Mouse (Mus musculus): Measurements from ENCODE around the gene Zfp385a.

The Zfp385a gene

GRCm38 (mm10) chr15:103305070-103305678, 34.7 kb downstream of the Zfp385a start:
- Histone ChIP-seq H3K27me3 (ENCODE audit: insufficient read depth, low read length) (peaks cover 74% of the 10 kb centered on the region), H3K4me3 (replicated peaks; ENCODE audit: low read length) (peak overlapping the region; percentile 79), H3K9me3 (ENCODE audit: low read length) (no peaks in the 10 kb centered on the region), H3K4me1 (replicated peaks; ENCODE audit: low read depth, low read length) (peaks cover 82% of the 10 kb centered on the region), H3K36me3 (ENCODE audit: insufficient read depth, low read length) (peaks cover 3% of the 10 kb centered on the region; the same call in 1 of the 2 replicates)
- no peak for TF ChIP-seq CTCF (conservative IDR thresholded peaks at IDR 0.05; ENCODE audit: low read length)
- TF ChIP-seq NANOG (IDR thresholded peaks at IDR 0.05; ENCODE audit: borderline replicate concordance, low read length): peak; percentile 84
- TF ChIP-seq POU5F1 (IDR thresholded peaks at IDR 0.05; ENCODE audit: borderline replicate concordance, low read length): no peak

- H3K36me3 ChIP-seq (ENCODE audit: insufficient read depth, low read length): peaks cover 5% of the 10 kb centered on the region; the same call in 1 of the 2 replicates
- peak overlapping the region; percentile 79 for H3K4me3 ChIP-seq (replicated peaks; ENCODE audit: low read length)
- TF ChIP-seq CTCF (conservative IDR thresholded peaks at IDR 0.05; ENCODE audit: low read length) (no peak), NANOG (IDR thresholded peaks at IDR 0.05; ENCODE audit: borderline replicate concordance, low read length) (no peak), POU5F1 (IDR thresholded peaks at IDR 0.05; ENCODE audit: borderline replicate concordance, low read length) (no peak)
- peaks cover 88% of the 10 kb centered on the region for H3K4me1 ChIP-seq (replicated peaks; ENCODE audit: low read depth, low read length)
- no peaks in the 10 kb centered on the region for H3K9me3 ChIP-seq (ENCODE audit: low read length)
- peaks cover 68% of the 10 kb centered on the region for H3K27me3 ChIP-seq (ENCODE audit: insufficient read depth, low read length)
Observed at GRCm38 (mm10) chr15:103304616-103304969, 35.3 kb downstream of the Zfp385a start.

- Histone ChIP-seq H3K4me1 (replicated peaks; ENCODE audit: low read depth, low read length) (peaks cover 89% of the 10 kb centered on the region), H3K9me3 (ENCODE audit: low read length) (no peaks in the 10 kb centered on the region), H3K36me3 (ENCODE audit: insufficient read depth, low read length) (peaks cover 10% of the 10 kb centered on the region), H3K27me3 (ENCODE audit: insufficient read depth, low read length) (peaks cover 63% of the 10 kb centered on the region), H3K4me3 (replicated peaks; ENCODE audit: low read length) (peak overlapping the region; percentile 79)
- no peak for TF ChIP-seq CTCF (conservative IDR thresholded peaks at IDR 0.05; ENCODE audit: low read length)
- no peak for TF ChIP-seq NANOG (IDR thresholded peaks at IDR 0.05; ENCODE audit: borderline replicate concordance, low read length)
- no peak for TF ChIP-seq POU5F1 (IDR thresholded peaks at IDR 0.05; ENCODE audit: borderline replicate concordance, low read length)
Observed at GRCm38 (mm10) chr15:103303916-103304615, 35.8 kb downstream of the Zfp385a start.

- H3K36me3 ChIP-seq (ENCODE audit: insufficient read depth, low read length): peaks cover 26% of the 10 kb centered on the region
- H3K4me1 ChIP-seq (replicated peaks; ENCODE audit: low read depth, low read length): peaks cover 89% of the 10 kb centered on the region
- no peaks in the 10 kb centered on the region for H3K9me3 ChIP-seq (ENCODE audit: low read length)
- TF ChIP-seq NANOG (IDR thresholded peaks at IDR 0.05; ENCODE audit: borderline replicate concordance, low read length) (no peak), POU5F1 (IDR thresholded peaks at IDR 0.05; ENCODE audit: borderline replicate concordance, low read length) (no peak), CTCF (conservative IDR thresholded peaks at IDR 0.05; ENCODE audit: low read length) (no peak)
- no peak overlapping the region for H3K4me3 ChIP-seq (replicated peaks; ENCODE audit: low read length)
- peaks cover 47% of the 10 kb centered on the region for H3K27me3 ChIP-seq (ENCODE audit: insufficient read depth, low read length)
Observed at GRCm38 (mm10) chr15:103302341-103303021, 37.4 kb downstream of the Zfp385a start.

DNA sequence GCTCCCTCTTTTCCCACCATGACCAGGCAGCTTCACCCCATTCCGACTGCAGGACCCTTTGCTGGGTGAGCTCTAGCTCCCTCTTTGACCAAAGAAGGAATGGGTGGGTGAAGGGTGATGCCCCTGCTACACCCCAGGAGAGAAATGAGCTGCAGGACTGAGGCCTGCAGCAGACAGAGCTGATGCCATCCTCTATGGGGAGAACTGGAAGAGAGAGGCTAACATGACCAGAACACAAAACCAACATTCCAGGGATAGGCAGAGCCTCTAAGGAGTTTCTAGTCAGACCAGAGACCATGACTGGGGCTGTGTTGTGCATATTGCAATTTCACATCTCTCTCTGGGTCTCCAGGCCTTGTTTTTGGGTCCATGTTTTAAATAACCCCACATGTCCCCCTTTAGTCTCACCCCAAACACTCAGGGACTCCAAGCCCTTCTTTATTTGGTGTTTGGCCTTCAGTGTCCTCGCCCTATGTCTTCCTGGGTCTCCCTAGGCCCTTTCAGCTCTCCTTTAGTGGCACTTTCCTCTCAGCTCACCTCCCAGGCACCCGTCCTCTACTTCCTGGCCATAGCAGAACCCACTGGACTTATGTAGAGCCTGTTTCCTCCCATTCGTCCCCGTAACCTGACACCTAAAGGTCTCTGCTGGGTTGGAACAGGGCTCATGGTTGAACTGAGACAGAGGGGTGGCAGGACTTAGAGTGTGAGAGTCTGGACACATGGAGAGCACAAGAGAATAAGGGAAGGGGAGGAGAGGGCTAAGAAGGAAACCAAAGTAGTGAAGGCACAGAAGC, 38.1 kb downstream of the Zfp385a start:
- TF ChIP-seq NANOG (IDR thresholded peaks at IDR 0.05; ENCODE audit: borderline replicate concordance, low read length) (no peak), POU5F1 (IDR thresholded peaks at IDR 0.05; ENCODE audit: borderline replicate concordance, low read length) (no peak), CTCF (conservative IDR thresholded peaks at IDR 0.05; ENCODE audit: low read length) (no peak)
- no peak overlapping the region for H3K4me3 ChIP-seq (replicated peaks; ENCODE audit: low read length)

GRCm38 (mm10) chr15:103301046-103301445, 38.8 kb downstream of the Zfp385a start:
- H3K9me3 ChIP-seq (ENCODE audit: low read length): no peaks in the 10 kb centered on the region
- TF ChIP-seq CTCF (conservative IDR thresholded peaks at IDR 0.05; ENCODE audit: low read length) (no peak), POU5F1 (IDR thresholded peaks at IDR 0.05; ENCODE audit: borderline replicate concordance, low read length) (no peak), NANOG (IDR thresholded peaks at IDR 0.05; ENCODE audit: borderline replicate concordance, low read length) (no peak)
- H3K27me3 ChIP-seq (ENCODE audit: insufficient read depth, low read length): peaks cover 43% of the 10 kb centered on the region
- no peak overlapping the region for H3K4me3 ChIP-seq (replicated peaks; ENCODE audit: low read length)
- H3K4me1 ChIP-seq (replicated peaks; ENCODE audit: low read depth, low read length): peaks cover 92% of the 10 kb centered on the region
- H3K36me3 ChIP-seq (ENCODE audit: insufficient read depth, low read length): peaks cover 40% of the 10 kb centered on the region

More for the DNA sequence above, 38.1 kb downstream of the Zfp385a start:
- Histone ChIP-seq H3K4me1 (replicated peaks; ENCODE audit: low read depth, low read length) (peaks cover 89% of the 10 kb centered on the region), H3K36me3 (ENCODE audit: insufficient read depth, low read length) (peaks cover 33% of the 10 kb centered on the region), H3K9me3 (ENCODE audit: low read length) (no peaks in the 10 kb centered on the region), H3K27me3 (ENCODE audit: insufficient read depth, low read length) (peaks cover 47% of the 10 kb centered on the region)

DNA sequence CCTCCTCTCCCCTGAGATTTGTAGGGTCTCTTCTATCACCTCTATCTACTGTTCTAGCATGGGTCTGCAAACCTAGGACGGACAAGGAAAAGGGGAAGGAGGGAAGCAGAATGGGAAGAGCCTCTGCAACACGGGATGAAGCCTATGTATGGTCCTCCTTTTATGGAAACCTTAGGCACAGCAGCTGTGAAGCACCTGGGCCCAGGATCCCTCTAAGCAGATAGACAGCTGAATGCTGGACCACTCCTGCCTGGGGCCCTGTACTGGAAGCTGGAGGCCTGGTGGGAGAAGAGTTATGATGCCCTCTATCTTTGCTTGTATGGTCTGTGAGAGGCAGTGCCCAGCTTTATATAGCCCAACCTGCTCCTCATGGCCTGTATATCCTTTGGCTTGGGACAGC, 39.3 kb downstream of the Zfp385a start:
- TF ChIP-seq POU5F1 (IDR thresholded peaks at IDR 0.05; ENCODE audit: borderline replicate concordance, low read length) (no peak), NANOG (IDR thresholded peaks at IDR 0.05; ENCODE audit: borderline replicate concordance, low read length) (no peak), CTCF (conservative IDR thresholded peaks at IDR 0.05; ENCODE audit: low read length) (no peak)
- H3K4me1 ChIP-seq (replicated peaks; ENCODE audit: low read depth, low read length): peaks cover 92% of the 10 kb centered on the region
- peak overlapping the region; percentile 62; the same call in 1 of the 2 replicates for H3K4me3 ChIP-seq (replicated peaks; ENCODE audit: low read length)
- H3K9me3 ChIP-seq (ENCODE audit: low read length): no peaks in the 10 kb centered on the region
- peaks cover 45% of the 10 kb centered on the region for H3K36me3 ChIP-seq (ENCODE audit: insufficient read depth, low read length)
- peaks cover 39% of the 10 kb centered on the region for H3K27me3 ChIP-seq (ENCODE audit: insufficient read depth, low read length)

All from E14TG2a.4 (cell line).